Mouse (Mus musculus): ENCODE data around the gene Sipa1l1. TPM values are rescaled to one million over a fixed set of nuclear protein-coding genes. Genes with fewer than 3 reads are reported as not detected.
A peak's percentile ranks its signal among the peaks of the same experiment; 100 is the strongest.

Gene Sipa1l1
- total RNA-seq, 2 experiments from 2014 or later, result 242 to 306 TPM

DNA sequence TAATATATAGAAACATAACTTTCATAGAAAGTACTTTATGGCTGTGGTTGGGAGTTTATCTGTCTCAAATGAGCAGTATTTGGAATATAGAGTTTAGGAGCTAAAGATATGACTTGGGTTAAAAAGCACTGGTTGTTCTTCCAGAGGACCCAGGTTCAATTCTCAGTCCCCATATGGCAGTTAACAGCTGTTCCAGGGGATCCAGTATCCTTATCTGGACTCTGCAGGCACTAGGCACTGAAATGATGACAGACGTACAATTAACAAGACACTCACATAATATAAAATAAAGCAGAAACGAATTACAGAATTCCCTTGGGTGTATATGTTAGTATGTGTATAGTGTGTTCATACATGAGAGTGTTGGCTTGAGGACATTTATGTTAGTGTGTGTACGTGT, 64.1 kb downstream of the Sipa1l1 start:
- intact Hi-C loops (cut with DNase I), result no loop called here

GRCm38 (mm10) chr12:82234463-82235223, 65.5 kb downstream of the Sipa1l1 start:
- intact Hi-C loops (cut with DNase I), result no loop called here
- no peak for DNase-seq (ENCODE audit: low spot score in 2 of 2)

More for the DNA sequence above, 64.1 kb downstream of the Sipa1l1 start:
- no peak for DNase-seq (ENCODE audit: low spot score in 2 of 2)

- intact Hi-C loops (cut with DNase I), result no loop called here
- no peak for DNase-seq (ENCODE audit: low spot score in 2 of 2)
These were observed 68.0 kb downstream of the Sipa1l1 start for GRCm38 (mm10) chr12:82237095-82237494.

DNA sequence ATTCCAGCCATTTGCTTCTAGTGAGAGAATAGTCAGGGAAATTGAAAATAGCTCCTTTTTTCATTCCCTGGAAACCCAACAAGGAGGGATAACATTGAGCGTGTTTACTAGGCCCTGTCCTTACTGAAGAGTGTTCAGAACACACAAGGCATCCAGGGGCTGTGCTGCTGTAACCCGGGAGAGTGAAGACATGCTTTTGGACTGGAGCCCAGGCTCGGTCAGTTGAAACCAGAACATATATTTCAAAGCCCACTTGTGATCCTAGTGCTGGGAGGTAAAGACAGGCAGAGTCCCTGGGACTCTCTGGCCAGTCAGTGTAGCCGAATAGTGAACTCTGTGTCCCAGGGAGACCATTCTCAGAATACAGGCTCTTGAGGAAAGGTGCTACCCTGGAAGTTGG, 68.8 kb downstream of the Sipa1l1 start:
- DNase-seq (ENCODE audit: low spot score in 2 of 2), result no peak
- intact Hi-C loops (cut with DNase I), result no loop called here

DNA sequence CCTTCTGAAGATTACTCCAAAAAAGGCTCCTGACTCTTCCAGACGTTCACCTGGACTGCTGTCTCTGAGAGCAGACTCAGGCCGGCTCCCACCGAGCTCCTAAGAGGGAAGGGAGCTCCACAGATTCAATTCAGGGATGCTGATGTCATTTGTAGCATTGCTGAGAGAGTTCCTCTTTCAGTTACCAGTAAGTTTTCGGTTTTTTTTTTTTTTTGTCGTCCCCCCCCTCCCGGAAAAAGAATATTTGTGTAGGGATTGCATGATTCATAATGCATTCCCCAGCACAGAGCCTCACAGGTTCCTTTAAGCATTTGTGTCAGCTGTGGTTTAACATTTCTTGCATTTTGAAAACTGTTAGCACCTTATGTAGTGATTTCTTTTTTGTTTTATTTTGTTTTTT, 71.6 kb downstream of the Sipa1l1 start:
- intact Hi-C loops (cut with DNase I), result no loop called here
- no peak for DNase-seq (ENCODE audit: low spot score in 2 of 2)

DNA sequence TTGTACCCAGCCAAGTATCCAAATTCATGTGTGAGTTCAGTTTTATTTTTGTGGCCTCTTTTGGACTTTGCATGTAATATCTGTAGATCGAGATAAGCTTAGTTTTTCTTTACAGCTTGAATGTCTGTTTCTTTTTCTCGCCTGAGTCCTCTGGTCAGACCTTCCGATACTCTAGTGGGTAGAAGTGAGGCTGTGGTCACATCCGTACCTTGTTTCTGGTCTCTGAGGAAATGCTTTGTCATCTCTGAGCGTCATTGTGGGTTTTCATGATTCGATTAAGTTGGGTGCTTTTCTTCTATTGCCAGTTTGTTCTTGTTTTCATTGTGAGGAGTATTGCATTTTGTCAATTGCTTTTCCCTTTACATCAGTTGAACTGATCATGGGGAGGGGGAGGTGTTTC, 76.1 kb downstream of the Sipa1l1 start:
- intact Hi-C loops (cut with DNase I), result no loop called here
- no peak for DNase-seq (ENCODE audit: low spot score in 2 of 2)

DNA sequence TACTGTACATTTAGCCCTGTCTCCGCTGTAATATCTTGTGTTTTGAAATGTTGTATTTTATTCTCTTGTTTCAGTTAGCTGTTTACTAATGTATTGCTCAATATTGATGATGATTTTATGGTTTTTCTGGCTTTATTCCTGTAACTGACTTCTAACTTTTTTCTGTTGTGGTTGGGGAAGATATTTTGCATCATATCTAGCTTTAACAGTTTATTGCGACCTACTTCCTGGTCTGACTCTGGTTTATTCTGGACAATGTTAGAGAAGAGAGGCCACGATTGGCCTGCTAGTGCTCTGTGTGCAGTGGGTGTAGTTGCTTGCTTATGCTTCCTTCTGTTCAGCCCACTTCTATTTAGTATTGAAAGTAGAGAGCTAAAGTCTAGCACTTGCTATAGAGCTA, 77.3 kb downstream of the Sipa1l1 start:
- DNase-seq (ENCODE audit: low spot score in 2 of 2), result no peak
- intact Hi-C loops (cut with DNase I), result no loop called here

DNA sequence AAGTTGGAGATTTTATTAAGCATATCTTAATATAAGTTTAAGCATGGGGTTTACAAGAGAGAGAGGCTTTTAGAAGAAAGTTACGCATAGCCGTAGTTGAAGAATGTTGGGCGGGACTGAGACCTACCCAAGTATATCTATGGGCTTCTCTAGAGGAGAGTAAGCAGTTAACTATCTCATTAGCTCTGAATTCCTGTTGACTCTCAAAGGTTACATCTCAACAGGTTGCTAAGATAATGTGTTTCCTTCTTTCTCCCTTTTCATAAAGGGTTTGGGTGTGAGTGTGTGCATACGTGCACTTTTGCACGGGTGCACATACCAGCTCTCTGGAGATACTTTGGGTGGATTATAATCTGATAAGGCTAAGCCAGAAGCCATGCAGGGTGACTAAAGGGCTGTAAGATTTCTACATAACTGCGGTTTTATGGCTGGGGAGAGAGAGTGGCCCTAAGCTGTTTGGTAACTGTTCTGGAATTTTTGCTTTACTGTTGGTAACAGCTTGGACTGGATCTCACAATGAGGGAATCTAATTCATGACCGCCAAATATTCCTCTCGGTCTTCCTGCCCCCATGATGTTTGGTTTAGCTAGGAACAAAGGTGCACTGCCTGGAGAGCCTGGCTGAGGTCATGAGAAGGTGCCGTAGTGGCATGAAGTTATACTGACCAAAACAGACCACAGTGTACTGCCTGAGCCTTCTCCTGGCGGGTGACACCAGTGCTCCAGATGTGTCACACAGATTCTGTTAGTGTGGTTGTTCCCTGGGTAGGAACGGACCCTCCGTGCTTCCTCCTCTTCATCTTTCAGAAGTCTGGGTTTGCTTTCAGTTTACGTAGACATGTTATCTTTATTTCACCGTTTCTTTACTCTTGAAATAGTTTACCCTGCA, 78.5 kb downstream of the Sipa1l1 start:
- intact Hi-C loops (cut with DNase I), result no loop called here
- no peak for DNase-seq (ENCODE audit: low spot score in 2 of 2)

DNA sequence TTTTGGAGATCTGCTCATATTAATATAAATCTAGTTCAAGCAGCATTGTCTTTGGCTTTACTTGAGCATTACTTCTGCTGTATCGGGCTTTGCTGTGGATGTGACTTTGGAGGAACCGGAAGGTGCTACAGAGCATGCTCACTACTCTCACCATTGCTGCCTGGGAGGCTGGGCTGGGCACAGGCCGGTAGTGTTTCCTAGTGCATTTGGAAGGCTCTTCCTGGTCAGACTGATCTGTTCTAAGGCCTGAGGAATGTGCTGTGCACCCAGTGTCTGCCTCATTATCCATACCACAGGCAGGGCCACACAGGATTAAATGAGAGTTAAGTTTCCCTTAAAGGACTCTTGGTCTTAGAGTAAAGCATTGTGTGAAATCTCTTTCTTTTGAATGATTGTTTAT, 79.4 kb downstream of the Sipa1l1 start:
- no peak for DNase-seq (ENCODE audit: low spot score in 2 of 2)
- intact Hi-C loops (cut with DNase I), result no loop called here

- no peak for DNase-seq (ENCODE audit: low spot score in 2 of 2)
- intact Hi-C loops (cut with DNase I), result no loop called here
These were observed 82.2 kb downstream of the Sipa1l1 start for GRCm38 (mm10) chr12:82251328-82251727.

DNA sequence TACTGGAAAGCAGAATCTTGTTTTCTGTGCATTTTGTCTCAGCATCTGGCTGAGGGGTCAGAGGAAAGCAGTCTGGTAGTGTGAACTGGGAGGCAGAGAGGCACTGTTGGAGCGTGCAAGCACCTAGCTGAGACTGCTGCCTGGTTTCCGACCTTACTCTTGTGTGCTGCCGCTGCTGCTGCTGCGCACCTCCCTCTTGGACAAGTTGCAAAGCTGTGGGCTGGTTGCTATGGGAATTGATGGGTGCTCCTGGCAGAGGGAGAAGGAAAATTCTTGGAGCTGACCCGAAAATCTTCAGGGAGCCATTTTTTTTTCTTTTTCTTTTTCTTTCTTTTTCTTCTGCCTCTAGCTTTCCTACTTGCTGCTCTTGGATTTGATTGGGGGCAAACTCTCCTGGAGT, 85.0 kb downstream of the Sipa1l1 start:
- intact Hi-C loops (cut with DNase I), result no loop called here
- peak; percentile 64 to 74 for DNase-seq (ENCODE audit: low spot score in 2 of 2)

- intact Hi-C loops (cut with DNase I), result no loop called here
- no peak for DNase-seq (ENCODE audit: low spot score in 2 of 2)
These were observed 86.9 kb downstream of the Sipa1l1 start for GRCm38 (mm10) chr12:82256012-82256411.

- DNase-seq (ENCODE audit: low spot score in 2 of 2), result no peak
- intact Hi-C loops (cut with DNase I), result no loop called here
These were observed 87.9 kb downstream of the Sipa1l1 start for GRCm38 (mm10) chr12:82256921-82257500.

GRCm38 (mm10) chr12:82257994-82258785, 89.1 kb downstream of the Sipa1l1 start:
- no peak for DNase-seq (ENCODE audit: low spot score in 2 of 2)
- intact Hi-C loops (cut with DNase I), result no loop called here

DNA sequence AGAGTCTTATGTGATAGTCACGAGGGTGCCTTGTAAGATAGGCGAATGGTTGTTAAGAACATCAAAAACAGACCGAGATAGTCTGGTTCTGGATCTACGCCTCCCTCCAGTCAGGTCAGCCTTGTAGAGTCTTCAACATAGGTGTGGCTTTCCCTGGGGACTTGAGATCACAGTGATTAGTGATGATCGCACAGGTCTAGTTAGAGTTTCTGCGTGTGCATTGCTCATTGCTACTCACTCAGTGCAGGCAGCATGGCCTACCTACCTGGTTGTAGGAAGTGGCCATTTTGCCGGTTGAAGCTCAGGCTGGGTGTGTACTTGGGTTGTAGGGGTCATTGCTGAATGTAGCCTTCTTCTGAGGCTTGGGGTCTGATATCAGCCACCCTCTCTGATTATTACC, 94.3 kb downstream of the Sipa1l1 start:
- DNase-seq (ENCODE audit: low spot score in 2 of 2), result no peak
- intact Hi-C loops (cut with DNase I), result no loop called here

DNA sequence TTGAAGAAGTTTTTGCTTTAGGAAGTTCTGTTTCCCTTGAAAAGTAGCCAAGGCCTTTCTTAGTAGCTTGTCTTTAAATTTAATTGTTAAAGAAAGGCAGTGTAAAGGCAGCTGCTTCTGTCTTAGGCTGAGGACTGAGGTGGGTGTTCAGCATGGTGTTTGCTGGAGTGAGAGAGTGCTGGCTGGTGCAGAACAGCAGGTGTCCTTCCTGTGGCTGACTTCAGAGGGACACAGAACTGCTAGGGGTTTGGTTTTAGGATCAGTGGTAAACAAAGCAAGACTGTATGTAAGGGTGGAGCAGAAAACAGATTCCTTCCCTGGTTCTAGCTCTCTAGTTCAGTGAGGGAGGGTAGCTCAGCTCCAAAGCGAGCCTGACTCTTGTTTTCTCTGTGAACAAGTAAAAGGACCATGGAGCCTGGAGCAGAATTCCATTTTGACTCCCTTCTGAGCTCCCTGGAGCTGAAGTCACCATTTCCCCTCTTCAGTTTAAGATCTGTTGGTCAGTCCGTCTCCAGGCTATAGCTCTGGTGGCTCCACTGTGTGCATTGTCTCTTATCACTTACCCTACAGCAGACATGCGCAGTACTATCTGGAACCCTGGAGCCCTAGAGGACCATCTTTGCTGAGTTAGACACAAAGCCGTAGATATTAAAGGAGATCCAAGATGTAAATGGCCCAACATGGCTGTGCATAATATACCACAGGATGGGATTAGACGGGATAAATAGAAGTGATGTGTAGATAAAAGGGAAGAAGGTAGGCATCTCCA, 95.1 kb downstream of the Sipa1l1 start:
- intact Hi-C loops (cut with DNase I), result no loop called here
- no peak for DNase-seq (ENCODE audit: low spot score in 2 of 2)

DNA sequence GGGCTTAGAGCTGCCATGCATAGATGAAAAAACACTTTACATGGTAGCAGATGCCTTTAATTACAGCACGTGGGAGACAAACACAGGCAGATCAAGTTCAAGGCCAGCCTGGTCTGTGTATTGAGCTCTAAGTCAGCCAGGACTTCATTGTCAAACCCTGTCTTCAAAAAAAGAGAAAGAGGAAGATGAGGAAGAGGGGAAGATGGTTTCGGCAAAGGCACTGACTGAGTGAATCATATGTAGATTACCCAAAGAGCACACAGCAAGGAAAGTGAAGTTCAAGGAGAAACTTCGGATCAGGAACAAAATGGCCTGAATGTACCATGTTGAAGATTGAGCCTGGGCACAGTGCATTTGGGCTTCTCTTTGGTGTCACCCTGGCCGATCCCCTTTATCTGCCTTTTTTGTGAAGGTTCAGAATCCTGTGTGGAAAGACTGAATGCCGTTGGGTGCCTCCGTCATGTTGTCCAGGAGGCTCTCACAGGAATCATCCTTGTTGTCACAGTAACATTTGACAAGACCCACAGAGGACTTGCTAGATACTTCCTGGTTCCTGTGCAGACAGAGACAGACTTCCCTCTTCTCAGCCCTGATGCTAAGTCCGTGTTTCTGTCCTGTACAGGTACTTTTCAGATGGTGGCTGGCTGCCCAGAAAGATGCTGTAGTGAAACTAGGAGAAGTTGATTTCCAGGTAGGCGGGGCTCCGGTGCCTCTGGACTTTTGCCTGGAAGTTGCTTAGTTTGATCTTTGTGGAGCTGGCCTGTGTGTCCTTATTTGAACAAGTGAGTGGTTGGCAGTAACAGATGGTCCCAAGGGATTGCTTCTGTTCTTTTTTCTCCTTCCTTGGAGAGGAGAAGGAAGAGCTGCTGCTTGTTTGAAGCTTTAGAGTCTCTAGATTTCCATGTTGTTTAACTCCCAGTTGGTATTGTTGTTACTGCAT, 96.5 kb downstream of the Sipa1l1 start:
- intact Hi-C loops (cut with DNase I), result no loop called here
- DNase-seq (ENCODE audit: low spot score in 2 of 2), result peak; percentile 54 to 59

GRCm38 (mm10) chr12:82271447-82271846, 102.3 kb downstream of the Sipa1l1 start:
- DNase-seq (ENCODE audit: low spot score in 2 of 2), result no peak
- intact Hi-C loops (cut with DNase I), result loop anchor here (10.0 kb wide), 1 partner anchor 97 kb away; no protein-coding TSS in a partner anchor
